Mouse (Mus musculus): Measurements from ENCODE around the gene Fitm1. TPM values are rescaled to one million over a fixed set of nuclear protein-coding genes. Genes with fewer than 3 reads are reported as not detected.
A peak's percentile ranks its signal among the peaks of the same experiment; 100 is the strongest.

Gene Fitm1
- total and polyA plus RNA-seq, 3 experiments: 0.07 TPM; not detected in 2

DNA sequence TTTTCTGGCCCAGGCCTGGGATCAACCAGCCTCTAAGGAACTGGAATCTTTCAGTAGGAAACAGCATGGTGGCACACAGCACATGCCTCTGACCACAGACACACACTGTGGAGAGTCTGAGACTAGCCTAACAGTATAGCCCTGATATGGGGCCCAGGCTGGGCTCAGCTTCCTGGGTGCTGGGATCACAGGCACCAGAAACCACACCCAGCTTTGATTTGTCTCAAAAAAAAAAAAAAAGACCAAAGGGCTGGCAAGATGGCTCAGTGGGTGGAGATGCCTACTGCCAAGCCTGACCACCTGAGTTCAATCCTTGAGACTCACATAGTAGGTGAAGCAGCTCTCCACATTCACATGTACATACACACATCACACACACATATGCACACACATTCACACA lies 20.8 kb upstream of the Fitm1 start:
- no peak for DNase-seq (ENCODE audit: low read depth, low spot score)
- Histone ChIP-seq H3K27me3 (ENCODE audit: control insufficient read depth in 1 of 2, insufficient read depth in 2 of 2, low read length in 2 of 2) (no peaks in the 10 kb centered on the region), H3K9me3 (replicated peaks; ENCODE audit: insufficient read depth, low read length) (no peaks in the 10 kb centered on the region), H3K9ac (ENCODE audit: control insufficient read depth, low read depth, low read length, poor library complexity, severe bottlenecking) (no peak overlapping the region), H3K79me2 (ENCODE audit: control insufficient read depth, insufficient read depth, low read length, poor library complexity) (no peaks in the 10 kb centered on the region; the same call in none of the 2 replicates), H3K36me3 (ENCODE audit: control insufficient read depth in 1 of 2, insufficient read depth in 2 of 2, low read length in 2 of 2) (peaks cover 1 to 32% of the 10 kb centered on the region in 2 experiments; a peak in 3 of 4 replicates), H3K4me3 (ENCODE audit: control insufficient read depth in 1 of 2, insufficient read depth in 1 of 2, low read depth in 2 of 2, low read length in 2 of 2) (no peak overlapping the region), H3K27ac (ENCODE audit: control insufficient read depth, low read depth, low read length) (no peak overlapping the region), H3K4me1 (ENCODE audit: control insufficient read depth in 1 of 2, insufficient read depth in 2 of 2, low read length in 2 of 2) (peaks cover 7 to 25% of the 10 kb centered on the region in 2 experiments; a peak in 3 of 4 replicates)
- TF ChIP-seq ZNF384 (IDR thresholded peaks at IDR 0.05; ENCODE audit: low read depth, low read length) (peak; percentile 83), RCOR1 (IDR thresholded peaks at IDR 0.05; ENCODE audit: low read depth, low read length) (peak; percentile 72), GATA1 (IDR thresholded peaks at IDR 0.05; ENCODE audit: low read depth, low read length) (no peak)

DNA sequence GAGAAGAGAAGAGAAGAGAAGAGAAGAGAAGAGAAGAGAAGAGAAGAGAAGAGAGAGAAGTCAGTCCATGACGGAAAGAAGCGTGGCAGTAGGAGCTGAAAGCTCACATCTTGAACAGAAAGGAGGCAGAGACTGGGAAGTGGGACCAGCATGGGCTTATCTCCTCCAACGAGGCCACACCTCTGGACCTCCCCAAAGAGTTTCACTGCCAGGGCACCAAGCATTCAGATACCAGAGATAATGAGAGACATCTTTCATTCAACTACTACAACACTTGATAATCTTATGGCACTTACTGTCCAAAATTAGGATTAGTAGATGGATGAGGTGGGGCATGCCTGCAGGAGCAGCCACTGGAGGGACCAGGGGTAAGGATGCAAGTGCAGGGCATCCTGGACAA lies 19.6 kb upstream of the Fitm1 start:
- H3K27me3 ChIP-seq (ENCODE audit: control insufficient read depth in 1 of 2, insufficient read depth in 2 of 2, low read length in 2 of 2): no peaks in the 10 kb centered on the region
- TF ChIP-seq SIN3A (IDR thresholded peaks at IDR 0.05; ENCODE audit: low read length): no peak
- no peak for TF ChIP-seq RCOR1 (IDR thresholded peaks at IDR 0.05; ENCODE audit: low read depth, low read length)
- TF ChIP-seq RAD21 (IDR thresholded peaks at IDR 0.05; ENCODE audit: low read depth, low read length): no peak
- no peak for TF ChIP-seq POLR2A (IDR thresholded peaks at IDR 0.05; ENCODE audit: control insufficient read depth in 1 of 2, insufficient read depth in 1 of 2, low read depth in 1 of 2, low read length in 2 of 2, poor library complexity in 1 of 2)
- TF ChIP-seq MAFK (IDR thresholded peaks at IDR 0.05; ENCODE audit: borderline replicate concordance, low read depth, low read length): no peak
- TF ChIP-seq TBP (IDR thresholded peaks at IDR 0.05; ENCODE audit: low read depth, low read length): no peak
- 0 out of 2 replicates have a peak, but pooled peaks have one; percentile 2 for TF ChIP-seq HCFC1 (IDR thresholded peaks at IDR 0.05; ENCODE audit: low read depth, low read length)
- 0 out of 2 replicates have a peak, but pooled peaks have one; percentile 33 for TF ChIP-seq MXI1 (IDR thresholded peaks at IDR 0.05; ENCODE audit: low read depth, low read length)
- TF ChIP-seq GATA1 (IDR thresholded peaks at IDR 0.05; ENCODE audit: low read depth, low read length): peak; percentile 52
- no peak for TF ChIP-seq USF2 (IDR thresholded peaks at IDR 0.05; ENCODE audit: borderline replicate concordance in 1 of 2, insufficient read depth in 1 of 2, low read depth in 1 of 2, low read length in 2 of 2)
- no peak for TF ChIP-seq USF1 (IDR thresholded peaks at IDR 0.05; ENCODE audit: low read depth, low read length)
- no peak for TF ChIP-seq CHD2 (IDR thresholded peaks at IDR 0.05; ENCODE audit: low read length)
- TF ChIP-seq NELFE (IDR thresholded peaks at IDR 0.05; ENCODE audit: low read depth, low read length): no peak
- no peak for TF ChIP-seq ZMIZ1 (IDR thresholded peaks at IDR 0.05; ENCODE audit: low read depth, low read length)
- TF ChIP-seq ETS1 (IDR thresholded peaks at IDR 0.05; ENCODE audit: low read depth, low read length): 0 out of 2 replicates have a peak, but pooled peaks have one; percentile 19
- TF ChIP-seq MEF2A (IDR thresholded peaks at IDR 0.05; ENCODE audit: extremely low read depth, insufficient replicate concordance, low read depth, low read length, poor library complexity, severe bottlenecking): no peak
- peaks cover 7 to 25% of the 10 kb centered on the region in 2 experiments; a peak in 3 of 4 replicates for H3K4me1 ChIP-seq (ENCODE audit: control insufficient read depth in 1 of 2, insufficient read depth in 2 of 2, low read length in 2 of 2)
- peaks cover 0 to 32% of the 10 kb centered on the region in 2 experiments; a peak in 2 of 4 replicates for H3K36me3 ChIP-seq (ENCODE audit: control insufficient read depth in 1 of 2, insufficient read depth in 2 of 2, low read length in 2 of 2)
- no peaks in the 10 kb centered on the region; the same call in none of the 2 replicates for H3K79me2 ChIP-seq (ENCODE audit: control insufficient read depth, insufficient read depth, low read length, poor library complexity)
- H3K27ac ChIP-seq (ENCODE audit: control insufficient read depth, low read depth, low read length): no peak overlapping the region
- DNase-seq (ENCODE audit: low read depth, low spot score): peak; percentile 56
- H3K9me3 ChIP-seq (replicated peaks; ENCODE audit: insufficient read depth, low read length): no peaks in the 10 kb centered on the region
- no peak overlapping the region for H3K4me3 ChIP-seq (ENCODE audit: control insufficient read depth in 1 of 2, insufficient read depth in 1 of 2, low read depth in 2 of 2, low read length in 2 of 2)
- no peak overlapping the region for H3K9ac ChIP-seq (ENCODE audit: control insufficient read depth, low read depth, low read length, poor library complexity, severe bottlenecking)

All from MEL (cell line).